Mouse (Mus musculus) midbrain, embryonic 10.5 days (tissue): Measurements from ENCODE around the gene Psap. TPM values are rescaled to one million over a fixed set of nuclear protein-coding genes. Genes with fewer than 3 reads are reported as not detected.

Experiments
- DNase-seq: peaks from one replicate; pipeline ENCODE4 v3.0.0-alpha.2; 2017; ENCODE audit warnings: low spot score
- H3K27ac ChIP-seq: fragments of 300-500 bp; sonication (generic); replicated peaks from 2 replicates; pipeline ENCODE4 v1.5.1; 2016; ENCODE audit warnings: mild to moderate bottlenecking
- H3K27me3 ChIP-seq: fragments of 300-500 bp; sonication (generic); 2 replicates; pipeline ENCODE4 v1.6.1; 2016; ENCODE audit warnings: low read depth, mild to moderate bottlenecking; ENCODE audit not compliant: poor library complexity, severe bottlenecking
- H3K36me3 ChIP-seq: fragments of 300-500 bp; sonication (generic); 2 replicates; pipeline ENCODE4 v1.6.1; 2016; ENCODE audit warnings: mild to moderate bottlenecking, moderate library complexity
- H3K4me1 ChIP-seq: fragments of 300-500 bp; sonication (generic); 2 replicates; pipeline ENCODE4 v1.6.1; 2016
- H3K4me3 ChIP-seq: fragments of 300-500 bp; sonication (generic); 2 replicates; pipeline ENCODE4 v1.5.1; 2016; ENCODE audit warnings: mild to moderate bottlenecking, moderate library complexity
- H3K9me3 ChIP-seq: fragments of 300-500 bp; sonication (generic); replicated peaks from 2 replicates; pipeline ENCODE4 v1.6.1; 2016; ENCODE audit warnings: mild to moderate bottlenecking
- WGBS: fragments of 180-500 bp; shearing (Covaris S2); methylation state at CpG from one replicate; pipeline ENCODE4 v1.1.7; 2016; 5-methylcytosine and 5-hydroxymethylcytosine counted together
- polyA plus RNA-seq: library from polyadenylated mRNA; unstranded; fragments of >200 nt; fragmentation: Nextera tagmentation; extraction: Ambion mirVana; gene quantifications from 2 replicates; pipeline ENCODE4 v1.2.1, GENCODE M21; 2016

Gene Psap
- polyA plus RNA-seq, 1 experiment from 2014 or later, result 52.0 TPM

DNA sequence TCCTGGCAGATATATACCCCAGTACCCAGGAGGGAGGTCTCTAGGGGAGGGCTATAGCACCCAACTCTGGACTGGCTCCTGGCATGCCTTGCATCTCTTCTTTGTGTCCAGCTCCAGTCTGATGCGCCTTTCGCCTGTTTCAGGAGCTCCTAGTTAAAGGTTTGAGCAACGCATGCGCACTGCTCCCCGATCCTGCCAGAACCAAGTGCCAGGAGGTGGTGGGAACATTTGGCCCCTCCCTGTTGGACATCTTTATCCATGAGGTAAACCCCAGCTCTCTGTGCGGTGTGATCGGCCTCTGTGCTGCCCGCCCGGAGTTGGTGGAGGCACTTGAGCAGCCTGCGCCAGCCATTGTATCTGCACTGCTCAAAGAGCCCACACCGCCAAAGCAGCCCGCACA is 22.2 kb downstream of the Psap start:
- DNase-seq, result no peak
- 97% methylated on average over 12 of the region's 12 CpGs for WGBS
- peaks cover 88% of the 10 kb centered on the region for H3K36me3 ChIP-seq
- no peak overlapping the region for H3K4me3 ChIP-seq
- H3K9me3 ChIP-seq, result no peaks in the 10 kb centered on the region
- H3K27ac ChIP-seq, result no peak overlapping the region
- no peaks in the 10 kb centered on the region for H3K27me3 ChIP-seq
- H3K4me1 ChIP-seq, result peaks cover 4% of the 10 kb centered on the region; the same call in 1 of the 2 replicates

DNA sequence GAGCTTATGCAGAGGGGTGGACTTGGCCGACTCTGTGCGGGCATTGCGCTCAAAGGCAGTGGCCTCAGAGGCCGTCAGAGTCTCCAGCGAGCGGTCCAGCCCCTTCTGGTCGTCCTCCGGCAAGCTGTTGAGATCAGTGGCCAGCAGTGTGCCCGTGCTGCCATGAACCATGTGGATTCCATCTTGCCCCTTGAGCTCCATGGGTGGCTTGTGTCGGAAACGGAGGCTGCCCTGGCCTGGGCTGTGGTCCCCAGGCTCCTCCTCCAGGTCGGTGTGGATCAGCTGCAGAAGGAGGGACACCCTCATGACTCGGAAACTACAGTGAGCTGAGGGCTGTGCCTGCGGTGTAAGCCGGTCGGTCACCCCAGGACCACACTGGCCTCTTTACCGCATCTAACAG is 26.0 kb downstream of the Psap start:
- no peak for DNase-seq
- Histone ChIP-seq H3K4me1 (peaks cover 4% of the 10 kb centered on the region; the same call in 1 of the 2 replicates), H3K27ac (no peak overlapping the region), H3K4me3 (no peak overlapping the region), H3K36me3 (peaks cover 55% of the 10 kb centered on the region), H3K9me3 (no peaks in the 10 kb centered on the region), H3K27me3 (no peaks in the 10 kb centered on the region)
- WGBS, result 89% methylated on average over 17 of the region's 17 CpGs

DNA sequence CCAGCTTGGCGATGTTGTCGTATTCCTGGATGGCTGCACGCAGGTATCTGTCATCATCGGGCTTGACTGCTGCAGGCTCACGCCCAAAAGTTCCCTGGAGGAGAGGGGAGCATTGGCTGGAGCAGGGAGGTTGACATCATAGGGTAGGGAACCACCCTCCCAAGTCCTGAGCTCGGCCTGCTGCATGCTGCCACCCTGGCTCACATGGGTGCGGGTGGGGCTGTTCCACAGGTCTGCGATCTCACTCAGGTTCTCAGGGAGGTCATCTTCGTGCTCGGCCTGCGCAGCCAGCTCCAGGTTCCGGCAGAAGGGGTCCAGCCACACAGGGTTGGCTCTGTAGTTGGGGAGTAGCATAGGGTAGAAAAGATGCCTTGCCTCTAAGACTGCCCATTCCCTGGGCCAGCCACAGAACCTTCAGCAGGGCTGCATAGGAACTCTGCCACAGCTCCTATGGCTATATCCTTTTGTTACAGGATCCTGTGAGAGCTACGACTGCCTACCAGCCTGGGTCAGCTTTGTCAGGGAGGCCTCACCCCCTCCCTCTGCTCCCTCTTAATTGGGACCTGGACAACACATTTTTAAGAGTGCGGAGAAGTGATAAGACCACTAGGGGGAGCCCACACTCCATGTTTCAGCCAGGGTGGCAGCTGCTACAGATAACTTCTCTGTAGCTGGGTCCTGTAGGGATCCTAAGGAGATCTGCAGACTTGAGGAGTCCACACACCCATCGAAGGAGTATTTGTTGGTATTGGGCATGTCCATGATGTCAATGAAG is 27.6 kb downstream of the Psap start:
- Histone ChIP-seq H3K27me3 (no peaks in the 10 kb centered on the region), H3K9me3 (no peaks in the 10 kb centered on the region), H3K27ac (no peak overlapping the region), H3K4me1 (peaks cover 4% of the 10 kb centered on the region; the same call in 1 of the 2 replicates), H3K4me3 (no peak overlapping the region), H3K36me3 (peaks cover 39% of the 10 kb centered on the region)
- DNase-seq, result peak; percentile 82
- 67% methylated on average over 15 of the region's 15 CpGs for WGBS

DNA sequence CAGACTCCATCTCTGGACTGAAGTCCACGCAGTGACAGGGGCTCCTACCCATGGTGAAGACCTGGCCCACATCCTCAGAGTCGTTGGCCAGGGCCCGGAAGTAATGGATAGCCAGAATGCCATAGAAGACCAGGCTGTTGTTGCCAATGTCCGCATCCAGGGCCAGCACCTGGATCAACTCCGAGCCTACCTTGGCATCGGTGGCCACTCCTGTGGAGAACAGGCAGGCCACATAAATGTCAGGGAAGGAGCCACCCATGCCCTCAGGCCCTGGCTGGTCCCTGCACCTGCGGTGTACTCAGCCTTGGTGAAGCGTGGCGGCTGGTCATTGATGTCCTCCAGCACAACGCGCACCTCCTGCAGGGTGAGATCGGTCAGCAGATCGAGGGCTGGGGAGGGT is 33.2 kb downstream of the Psap start:
- no peak overlapping the region for H3K27ac ChIP-seq
- H3K4me3 ChIP-seq, result no peak overlapping the region
- no peaks in the 10 kb centered on the region for H3K27me3 ChIP-seq
- no peaks in the 10 kb centered on the region for H3K4me1 ChIP-seq
- WGBS, result 91% methylated on average over 13 of the region's 13 CpGs
- no peaks in the 10 kb centered on the region for H3K36me3 ChIP-seq
- no peak for DNase-seq
- no peaks in the 10 kb centered on the region for H3K9me3 ChIP-seq

DNA sequence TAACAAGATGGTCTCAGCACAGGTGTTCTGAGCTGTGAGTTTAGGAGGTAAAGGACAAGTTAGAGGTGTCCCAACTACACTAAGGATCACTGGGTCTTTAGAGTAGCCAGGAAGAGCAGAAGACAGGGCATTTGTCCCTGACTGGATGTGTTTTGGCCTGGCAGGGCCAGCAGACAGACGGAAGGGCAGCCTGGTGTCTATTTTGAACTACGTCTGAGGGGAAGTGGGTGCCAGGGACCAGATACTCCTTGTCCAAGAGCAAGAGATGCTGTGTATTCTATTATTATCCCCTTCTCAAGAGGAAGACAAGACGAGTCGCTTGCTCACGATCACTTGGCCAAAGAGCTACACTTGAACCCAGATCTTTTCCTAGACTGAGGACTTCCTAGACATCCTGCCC is 36.2 kb downstream of the Psap start:
- no peak for DNase-seq
- Histone ChIP-seq H3K27me3 (no peaks in the 10 kb centered on the region), H3K27ac (no peak overlapping the region), H3K4me3 (no peak overlapping the region), H3K4me1 (no peaks in the 10 kb centered on the region), H3K9me3 (no peaks in the 10 kb centered on the region), H3K36me3 (no peaks in the 10 kb centered on the region)
- WGBS, result 95% methylated on average over 5 of the region's 5 CpGs

DNA sequence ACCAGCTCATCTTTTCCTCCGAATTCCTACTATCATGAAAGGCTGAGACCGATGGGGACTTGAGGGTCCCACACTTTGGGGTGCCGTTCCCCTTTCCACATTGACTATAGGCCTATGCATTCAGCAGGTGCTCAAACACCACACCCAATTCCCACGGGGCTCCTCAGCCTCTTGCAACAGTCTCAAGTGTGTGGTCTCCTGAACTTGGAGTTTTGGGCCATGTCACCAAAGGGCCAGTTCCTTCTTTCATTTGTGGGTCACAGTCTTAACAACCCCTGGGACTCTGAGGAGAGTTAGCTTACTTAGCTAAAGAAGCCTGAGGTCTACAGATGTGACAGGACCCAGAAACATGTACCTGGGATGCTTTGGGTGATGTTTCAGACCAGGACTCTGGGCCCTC is 38.7 kb downstream of the Psap start:
- H3K27ac ChIP-seq, result no peak overlapping the region
- WGBS, result 92% methylated on average over 4 of the region's 4 CpGs
- no peaks in the 10 kb centered on the region for H3K36me3 ChIP-seq
- no peaks in the 10 kb centered on the region for H3K9me3 ChIP-seq
- DNase-seq, result no peak
- H3K4me3 ChIP-seq, result no peak overlapping the region
- no peaks in the 10 kb centered on the region for H3K27me3 ChIP-seq
- no peaks in the 10 kb centered on the region for H3K4me1 ChIP-seq

DNA sequence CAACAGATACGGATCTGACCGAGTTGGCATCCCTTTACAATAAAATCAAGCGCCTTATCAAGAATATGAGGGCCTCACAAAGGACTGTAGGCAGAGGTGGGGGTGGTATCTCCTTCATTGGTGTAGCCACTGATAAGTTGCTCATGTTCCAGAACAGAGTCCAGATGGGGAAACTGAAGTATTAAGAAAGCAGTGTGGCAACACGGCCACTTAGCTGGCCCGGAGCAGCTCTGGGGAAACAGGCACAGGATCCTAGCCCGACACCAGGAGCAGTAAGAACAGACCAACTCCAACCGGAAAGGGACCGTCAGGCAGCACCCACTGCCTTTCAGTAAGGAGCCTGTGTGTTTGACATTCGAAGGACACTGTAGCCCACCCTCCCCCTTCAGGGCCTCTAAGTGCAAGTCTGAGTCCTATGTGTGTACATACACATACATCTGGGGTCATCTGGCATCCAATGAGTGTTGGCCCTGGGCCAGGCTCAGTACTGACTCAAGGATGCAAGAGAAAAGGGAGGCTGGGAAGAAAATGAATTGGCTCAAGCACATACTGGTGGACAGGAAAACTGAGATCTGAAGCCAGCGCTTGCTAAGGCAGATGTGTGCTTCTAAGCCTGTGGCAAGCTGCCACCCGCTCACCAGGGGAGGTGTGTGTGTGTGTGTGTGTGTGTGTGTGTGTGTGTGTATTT is 51.7 kb downstream of the Psap start:
- Histone ChIP-seq H3K36me3 (no peaks in the 10 kb centered on the region), H3K27me3 (no peaks in the 10 kb centered on the region), H3K27ac (no peak overlapping the region), H3K9me3 (no peaks in the 10 kb centered on the region), H3K4me1 (peaks cover 3% of the 10 kb centered on the region), H3K4me3 (no peak overlapping the region)
- WGBS, result 91% methylated on average over 11 of the region's 11 CpGs
- no peak for DNase-seq

DNA sequence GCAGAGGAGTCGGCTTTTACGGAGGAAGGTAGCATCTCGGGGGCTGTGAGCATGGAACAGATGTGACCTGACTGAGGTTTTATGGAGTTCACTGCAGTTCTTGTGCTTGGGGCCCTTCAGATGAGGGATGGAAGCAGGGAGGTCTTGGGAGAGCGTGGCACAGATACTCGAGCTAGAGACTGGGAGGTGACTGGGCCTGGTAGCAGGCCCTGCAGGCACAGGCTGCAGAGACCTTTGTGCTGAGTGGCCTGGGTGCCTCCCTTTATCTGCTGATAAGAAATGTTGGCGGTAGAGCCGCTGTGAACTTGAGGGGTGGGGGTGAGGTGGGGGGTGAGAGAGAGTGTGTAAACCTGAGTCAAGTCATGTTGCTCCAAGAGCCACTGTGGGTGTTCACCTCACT is 57.2 kb downstream of the Psap start:
- no peak overlapping the region for H3K27ac ChIP-seq
- no peak overlapping the region for H3K4me3 ChIP-seq
- no peaks in the 10 kb centered on the region for H3K4me1 ChIP-seq
- no peaks in the 10 kb centered on the region for H3K27me3 ChIP-seq
- H3K9me3 ChIP-seq, result no peaks in the 10 kb centered on the region
- no peaks in the 10 kb centered on the region for H3K36me3 ChIP-seq
- WGBS, result 79% methylated on average over 7 of the region's 7 CpGs
- DNase-seq, result no peak

DNA sequence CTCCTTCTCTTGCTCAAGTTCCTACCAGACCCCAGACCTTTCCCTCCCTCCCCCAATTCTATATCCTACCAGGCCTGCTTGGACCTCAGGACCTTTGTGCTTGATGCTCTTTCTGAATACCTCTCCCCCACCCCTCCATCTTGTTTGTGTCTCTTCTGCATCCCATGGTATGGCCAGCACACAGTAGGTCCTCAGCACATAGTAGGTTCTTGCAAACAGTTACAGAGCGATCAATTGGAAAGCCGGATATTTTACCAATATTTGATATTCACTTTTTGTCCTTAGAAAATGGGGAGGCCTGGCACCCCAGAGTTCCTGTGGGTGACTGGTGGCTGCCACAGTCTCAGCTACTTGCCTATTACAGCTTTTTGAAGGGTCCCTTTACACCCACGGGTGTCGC is 57.6 kb downstream of the Psap start:
- WGBS, result 92% methylated on average over 4 of the region's 4 CpGs
- no peak for DNase-seq
- Histone ChIP-seq H3K4me3 (no peak overlapping the region), H3K36me3 (no peaks in the 10 kb centered on the region), H3K27me3 (no peaks in the 10 kb centered on the region), H3K9me3 (no peaks in the 10 kb centered on the region), H3K27ac (no peak overlapping the region), H3K4me1 (no peaks in the 10 kb centered on the region)

DNA sequence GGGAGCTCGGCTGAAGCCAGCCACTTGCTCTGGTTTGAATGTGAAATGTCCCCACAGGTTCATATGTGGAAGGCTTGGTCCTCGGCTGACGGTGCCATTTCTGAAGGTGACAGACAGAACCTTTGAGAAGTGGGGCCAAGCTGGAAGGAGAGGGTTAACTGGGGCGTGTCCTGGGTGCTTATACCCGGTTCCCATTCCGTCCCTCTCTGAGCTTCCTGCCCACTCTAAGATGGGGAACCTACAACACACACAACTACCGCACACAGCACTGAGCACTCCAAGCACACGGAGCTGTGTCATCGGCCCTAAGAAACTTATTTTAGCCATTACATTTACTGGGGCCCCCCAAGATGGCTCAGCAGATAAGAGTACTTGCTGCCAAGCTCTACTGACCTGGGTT is 64.1 kb downstream of the Psap start:
- DNase-seq, result no peak
- Histone ChIP-seq H3K27ac (no peak overlapping the region), H3K36me3 (no peaks in the 10 kb centered on the region), H3K4me3 (no peak overlapping the region), H3K4me1 (peaks cover 18% of the 10 kb centered on the region), H3K9me3 (no peaks in the 10 kb centered on the region), H3K27me3 (peaks cover 8% of the 10 kb centered on the region)
- WGBS, result 84% methylated on average over 9 of the region's 9 CpGs

DNA sequence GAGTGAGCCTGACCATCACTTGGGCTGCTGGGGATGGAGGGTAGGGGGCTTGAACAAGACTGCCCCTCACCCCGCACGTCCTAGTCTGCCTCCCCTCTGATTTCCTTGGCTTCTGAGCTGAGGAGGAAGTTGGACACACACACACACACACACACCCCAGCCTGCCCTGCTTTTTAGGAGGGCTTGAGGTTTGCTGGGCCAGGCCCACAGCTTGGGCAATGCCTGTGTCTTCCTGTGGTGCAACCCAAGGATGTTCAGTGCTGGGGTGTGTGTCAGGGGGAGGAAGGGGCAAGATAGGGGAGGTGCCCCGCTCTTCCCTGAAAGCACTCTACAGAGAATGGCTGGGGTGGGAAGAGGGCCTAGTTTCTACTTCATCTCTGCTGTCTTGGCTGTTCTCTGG is 66.7 kb downstream of the Psap start:
- no peaks in the 10 kb centered on the region for H3K36me3 ChIP-seq
- 83% methylated on average over 3 of the region's 3 CpGs for WGBS
- H3K9me3 ChIP-seq, result no peaks in the 10 kb centered on the region
- peaks cover 33% of the 10 kb centered on the region for H3K27me3 ChIP-seq
- H3K27ac ChIP-seq, result peak overlapping the region; percentile 18; the same call in 1 of the 2 replicates
- peaks cover 43% of the 10 kb centered on the region for H3K4me1 ChIP-seq
- no peak overlapping the region for H3K4me3 ChIP-seq
- no peak for DNase-seq

DNA sequence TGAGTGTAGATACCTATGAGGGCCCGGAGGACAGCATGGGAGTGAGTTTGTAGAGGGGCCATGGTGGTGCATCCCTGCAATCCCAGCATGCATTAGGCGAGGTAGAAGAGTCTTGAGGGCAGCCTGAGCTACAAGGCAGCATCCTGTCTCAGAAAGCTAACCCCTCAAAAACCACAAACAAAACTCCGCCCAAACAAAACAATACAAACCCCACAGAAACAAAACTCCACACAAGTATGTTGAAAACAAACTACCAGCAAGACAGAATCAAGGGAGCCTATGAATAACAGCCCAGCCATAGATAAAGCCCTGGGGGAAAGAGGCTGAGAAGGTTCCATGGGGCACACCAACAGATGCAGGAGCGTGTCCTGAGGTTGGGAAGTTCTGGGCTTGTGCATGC is 68.6 kb downstream of the Psap start:
- Histone ChIP-seq H3K4me3 (peak overlapping the region; percentile 55; the same call in 1 of the 2 replicates), H3K4me1 (peaks cover 62% of the 10 kb centered on the region)
- WGBS, result 83% methylated on average over 4 of the region's 4 CpGs

DNA sequence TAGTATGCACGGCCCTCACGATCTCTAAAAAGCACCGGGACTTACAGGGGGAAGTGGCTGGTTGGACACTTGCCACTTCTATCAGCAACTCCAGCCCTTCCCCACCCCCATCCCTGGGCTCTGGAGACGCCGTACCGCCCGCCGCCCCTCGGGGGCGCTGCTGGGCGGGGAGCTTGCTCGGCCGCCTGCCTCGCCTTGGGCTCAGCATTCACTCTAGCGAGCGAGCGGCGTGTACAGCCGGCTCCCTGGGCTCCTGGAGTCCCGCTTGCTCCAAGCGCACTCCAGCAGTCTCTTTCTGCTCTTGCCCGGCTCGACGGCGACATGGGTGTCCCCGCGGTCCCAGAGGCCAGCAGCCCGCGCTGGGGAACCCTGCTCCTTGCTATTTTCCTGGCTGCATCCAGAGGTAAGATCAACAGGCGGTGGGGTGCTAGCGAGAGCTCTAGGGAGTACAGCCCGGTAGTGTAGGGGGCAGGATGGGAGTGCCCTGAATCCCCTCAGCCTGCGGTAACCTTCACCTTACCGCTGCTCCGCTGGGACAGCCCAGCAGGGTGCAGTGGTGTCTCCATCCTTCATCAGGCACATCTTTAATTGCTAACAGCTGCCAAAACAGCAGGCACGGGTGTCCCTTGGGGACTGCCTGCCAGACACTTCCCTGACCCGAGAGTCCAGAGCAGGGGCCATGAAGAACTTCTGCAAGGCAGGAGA is 69.4 kb downstream of the Psap start, which contains the start of gene Vsir:
Gene Vsir, plus strand, starts transcription at position 151 of the 705 bp plus-strand sequence.
- no peaks in the 10 kb centered on the region for H3K36me3 ChIP-seq
- DNase-seq, result peak; percentile 85
- H3K4me3 ChIP-seq, result peak within 1 kb of the TSS; percentile 55
- H3K27ac ChIP-seq, result peak within 1 kb of the TSS; percentile 75
- peaks cover 70% of the 10 kb centered on the region for H3K4me1 ChIP-seq
- H3K27me3 ChIP-seq, result peaks cover 38% of the 10 kb centered on the region
- H3K9me3 ChIP-seq, result no peaks in the 10 kb centered on the region
- WGBS, result under 1% methylated on average over 37 of the region's 37 CpGs

More for the DNA sequence above, 68.6 kb downstream of the Psap start:
- H3K27ac ChIP-seq, result no peak overlapping the region
- no peaks in the 10 kb centered on the region for H3K36me3 ChIP-seq
- peaks cover 38% of the 10 kb centered on the region for H3K27me3 ChIP-seq
- DNase-seq, result no peak
- no peaks in the 10 kb centered on the region for H3K9me3 ChIP-seq
